Mouse (Mus musculus): ENCODE measurements around the gene Pick1. TPM values are rescaled to one million over a fixed set of nuclear protein-coding genes. Genes with fewer than 3 reads are reported as not detected.
"Not testable (repeated sequence)": the region's sequence is repeated elsewhere in the genome, so short reads cannot be mapped to it uniquely, and the experiment has no call there.

Gene Pick1
- total RNA-seq, 2 experiments from 2014 or later = 15.7 to 18.4 TPM

GRCm38 (mm10) chr15:79223641-79224040 is 5.3 kb upstream of the Pick1 start:
- no peak for DNase-seq (ENCODE audit: low spot score in 2 of 2)

GRCm38 (mm10) chr15:79224685-79225084 is 4.3 kb upstream of the Pick1 start:
- peak; percentile 87 to 90 for DNase-seq (ENCODE audit: low spot score in 2 of 2)

DNA sequence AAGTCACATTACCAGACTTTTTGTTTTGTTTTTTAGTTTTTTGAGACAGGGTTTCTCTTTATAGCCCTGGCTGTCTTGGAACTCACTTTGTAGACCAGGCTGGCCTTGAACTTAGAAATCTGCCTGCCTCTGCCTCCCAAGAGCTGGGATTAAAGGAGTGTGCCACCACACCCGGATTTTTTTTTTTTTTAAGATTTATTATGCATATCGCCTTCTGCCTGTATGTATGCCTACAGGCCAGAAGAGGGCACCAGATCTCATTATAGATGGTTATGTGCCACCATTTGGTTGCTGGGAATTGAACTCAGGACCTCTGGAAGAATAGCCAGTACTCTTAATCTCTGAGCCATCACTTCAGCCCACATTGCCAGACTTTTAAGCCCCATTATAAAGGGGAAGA is 3.2 kb upstream of the Pick1 start:
- DNase-seq (ENCODE audit: low spot score in 2 of 2) = not testable (repeated sequence)

GRCm38 (mm10) chr15:79235268-79235667 is 6.3 kb downstream of the Pick1 start:
- DNase-seq (ENCODE audit: low spot score in 2 of 2) = no peak

- DNase-seq (ENCODE audit: low spot score in 2 of 2) = no peak
Measured at GRCm38 (mm10) chr15:79238036-79238435, 9.1 kb downstream of the Pick1 start.

DNA sequence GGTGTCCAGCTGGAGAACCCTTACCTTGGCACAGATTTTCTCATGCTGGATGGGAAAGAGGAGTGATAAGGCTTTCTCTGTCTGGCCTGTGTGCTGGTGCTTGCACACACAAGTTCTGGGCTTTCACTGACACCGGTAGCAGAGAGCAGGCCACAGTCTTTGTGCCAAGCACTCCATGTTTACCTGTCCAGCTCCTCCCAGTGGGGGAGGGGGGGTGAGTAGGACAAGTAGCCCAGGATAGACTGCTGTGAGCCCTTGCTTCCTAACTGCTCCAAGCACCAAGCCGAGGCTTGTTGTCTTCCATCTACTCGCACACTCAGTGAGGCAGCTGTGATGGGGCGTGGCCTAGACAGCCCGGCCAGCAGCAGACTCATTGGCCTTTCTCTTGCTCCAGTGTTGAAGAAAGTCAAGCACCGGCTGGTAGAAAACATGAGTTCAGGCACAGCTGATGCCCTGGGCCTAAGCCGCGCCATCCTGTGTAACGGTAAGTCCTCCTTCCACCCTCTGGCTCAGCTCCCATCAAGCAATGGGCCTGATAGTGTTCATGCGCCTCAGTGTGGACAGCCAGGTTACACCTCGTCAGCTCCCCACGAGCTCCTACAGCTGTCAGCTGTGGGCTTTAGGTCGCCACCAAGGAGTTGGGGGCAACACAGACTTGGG is 13.7 kb downstream of the Pick1 start:
- DNase-seq (ENCODE audit: low spot score in 2 of 2) = no peak

DNA sequence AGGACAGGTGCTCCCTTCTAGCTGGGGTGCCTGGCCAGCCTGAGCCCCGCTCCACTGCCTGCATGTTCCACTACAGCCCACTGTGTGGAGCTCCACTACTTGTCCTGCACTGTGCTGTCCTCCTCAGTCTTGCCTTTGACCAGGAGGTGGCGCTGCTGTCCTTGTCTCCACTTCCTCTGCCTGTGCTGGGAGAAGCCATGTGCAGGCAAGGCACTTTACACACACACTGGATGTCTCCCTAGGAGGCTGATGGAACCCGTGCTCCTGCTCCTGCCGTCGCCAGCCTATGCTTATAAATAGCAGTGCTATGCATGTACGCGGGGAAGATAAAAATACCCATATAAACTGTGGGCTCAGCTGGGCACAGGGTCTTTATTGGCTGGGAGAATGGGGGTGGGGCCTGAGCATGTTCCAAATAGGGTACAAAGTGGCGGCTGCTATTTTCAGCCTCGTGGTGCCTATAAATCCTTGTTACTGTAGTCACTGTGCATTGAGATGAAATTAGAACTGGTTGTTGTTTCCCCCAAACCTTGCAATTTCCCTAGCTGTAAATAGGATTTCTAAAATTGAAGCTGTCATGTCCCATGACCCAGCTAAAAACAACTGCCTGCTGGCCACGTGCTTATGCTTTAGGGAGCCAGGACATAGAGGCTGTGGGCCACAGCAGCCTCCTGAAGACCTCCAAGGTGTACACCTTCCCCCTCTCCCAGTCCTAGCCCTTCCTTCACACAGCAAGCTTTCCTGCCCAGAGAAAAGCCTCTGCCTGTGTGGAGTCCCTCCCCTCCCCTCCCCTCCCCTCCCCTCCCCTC is 14.5 kb downstream of the Pick1 start:
- DNase-seq (ENCODE audit: low spot score in 2 of 2) = peak; percentile 92 to 95

GRCm38 (mm10) chr15:79244071-79244893 is 15.3 kb downstream of the Pick1 start:
- DNase-seq (ENCODE audit: low spot score in 2 of 2) = peak in 1 of 2 experiments; percentile 42

DNA sequence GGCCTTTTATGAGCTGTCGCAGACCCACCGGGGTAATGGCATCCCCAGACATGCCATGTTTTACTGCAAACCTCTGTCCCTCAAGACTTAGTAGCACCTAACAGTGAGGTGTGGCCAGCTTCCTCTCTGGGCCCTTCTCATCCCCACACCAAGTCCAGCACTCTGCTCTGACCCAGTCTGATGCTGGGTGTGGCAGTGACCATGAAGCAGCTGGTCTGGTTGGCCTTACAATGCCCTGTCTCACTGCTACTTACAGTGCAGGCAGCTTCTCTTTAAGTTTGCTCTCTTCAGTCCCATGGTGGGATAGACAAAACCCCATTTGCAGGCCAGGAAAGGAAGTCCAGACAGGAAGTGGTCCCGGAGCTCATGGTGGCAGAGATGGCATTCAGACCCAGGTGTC is 16.3 kb downstream of the Pick1 start:
- no peak for DNase-seq (ENCODE audit: low spot score in 2 of 2)

DNA sequence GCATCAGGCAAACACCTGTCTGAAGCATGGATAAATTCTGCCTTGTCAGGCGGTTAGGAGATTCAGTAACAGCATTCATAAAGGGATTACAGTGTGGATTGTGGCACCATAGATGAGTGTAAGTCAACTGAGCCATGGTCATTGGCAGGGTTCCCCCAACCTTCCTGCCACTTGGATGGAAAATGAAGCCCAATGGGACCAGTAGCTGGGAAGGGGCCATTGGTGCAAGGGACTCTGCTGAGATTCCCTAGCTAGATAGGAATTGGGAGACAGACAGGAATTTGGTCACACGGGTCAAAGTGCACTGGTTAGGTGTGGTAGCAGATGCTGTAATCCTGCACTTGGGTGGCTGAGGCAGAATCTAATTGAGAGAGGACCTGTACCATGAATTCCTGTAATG is 21.3 kb downstream of the Pick1 start:
- DNase-seq (ENCODE audit: low spot score in 2 of 2) = no peak

GRCm38 (mm10) chr15:79251168-79251567 is 22.2 kb downstream of the Pick1 start:
- DNase-seq (ENCODE audit: low spot score in 2 of 2) = no peak

GRCm38 (mm10) chr15:79251781-79252491 is 23.0 kb downstream of the Pick1 start:
- DNase-seq (ENCODE audit: low spot score in 2 of 2) = no peak

DNA sequence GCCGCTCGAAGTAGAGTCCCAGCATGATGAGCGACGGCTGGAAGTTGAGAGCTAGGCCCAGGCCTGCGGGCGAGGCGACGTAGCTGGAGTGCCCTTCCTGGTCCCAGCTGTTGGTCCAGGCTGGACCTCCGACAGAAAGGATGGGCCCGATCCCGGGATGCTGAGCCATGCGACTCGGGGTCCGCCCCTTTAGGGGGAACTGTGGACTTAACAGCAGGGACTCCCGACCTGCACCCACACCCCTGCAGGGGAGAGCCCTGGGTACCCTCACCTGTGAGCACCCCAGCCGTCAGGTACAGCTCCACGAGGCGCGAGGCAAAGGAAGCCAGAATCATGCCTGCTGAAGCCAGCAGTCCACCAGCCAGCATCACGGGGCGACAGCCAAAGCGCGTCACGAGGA is 23.6 kb downstream of the Pick1 start:
- DNase-seq (ENCODE audit: low spot score in 2 of 2) = no peak

GRCm38 (mm10) chr15:79254661-79255060 is 25.7 kb downstream of the Pick1 start, which contains the start of gene Slc16a8:
Gene Slc16a8 (minus strand): TSS chr15:79254761.
- no peak for DNase-seq (ENCODE audit: low spot score in 2 of 2)

GRCm38 (mm10) chr15:79258521-79258920 is 29.5 kb downstream of the Pick1 start:
- DNase-seq (ENCODE audit: low spot score in 2 of 2) = no peak

DNA sequence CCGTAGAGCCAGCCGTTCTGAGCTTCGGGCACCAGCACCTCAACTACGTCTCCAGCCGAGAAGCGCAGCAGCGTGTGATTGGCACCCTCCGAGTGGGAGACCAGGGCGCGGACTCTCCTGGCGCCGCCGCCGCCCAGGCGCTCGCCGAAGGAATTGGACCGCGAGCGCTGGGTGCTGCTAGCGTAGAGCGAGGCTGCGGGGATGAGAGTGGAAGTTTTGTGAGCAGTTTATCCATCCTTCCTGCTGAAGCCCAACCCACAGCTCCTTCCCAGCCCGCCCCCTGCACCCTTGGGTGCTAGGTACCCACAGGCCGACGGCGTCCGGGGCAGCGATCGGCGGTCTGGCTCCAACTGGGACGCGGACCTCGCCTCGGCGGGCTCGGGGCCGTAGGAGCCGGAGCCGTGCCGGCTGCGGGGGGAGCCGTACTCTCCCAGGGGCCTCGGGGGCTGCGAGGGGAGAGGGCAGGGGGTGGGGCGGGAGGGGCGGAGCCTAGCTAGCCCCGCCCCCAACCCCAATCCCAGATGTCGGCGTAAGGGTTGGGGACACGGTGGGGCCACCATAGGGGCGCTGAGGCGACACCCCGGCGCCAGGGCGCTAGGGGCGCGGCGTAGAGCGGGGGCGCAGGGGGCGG is 32.2 kb downstream of the Pick1 start:
- no peak for DNase-seq (ENCODE audit: low spot score in 2 of 2)

DNA sequence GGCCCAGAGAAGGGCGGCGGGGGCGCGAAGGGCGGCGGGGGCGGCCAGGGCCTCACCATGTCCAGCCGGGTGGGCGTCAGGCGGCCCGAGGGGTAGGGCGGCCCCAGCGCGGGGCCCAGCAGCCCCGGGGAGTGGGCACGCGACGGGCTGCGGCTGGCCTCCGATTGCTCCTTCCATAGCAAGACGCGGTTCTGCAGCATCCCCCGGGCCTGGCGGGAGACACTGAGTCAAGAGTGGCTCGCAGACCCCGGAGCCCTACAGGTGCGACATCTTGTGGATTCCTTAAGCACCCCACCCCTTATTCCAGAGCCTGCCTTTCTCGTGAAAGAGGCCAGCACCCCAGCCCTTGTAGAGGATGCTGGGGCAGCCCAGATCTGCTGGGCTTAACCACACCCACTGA is 32.8 kb downstream of the Pick1 start:
- no peak for DNase-seq (ENCODE audit: low spot score in 2 of 2)

DNA sequence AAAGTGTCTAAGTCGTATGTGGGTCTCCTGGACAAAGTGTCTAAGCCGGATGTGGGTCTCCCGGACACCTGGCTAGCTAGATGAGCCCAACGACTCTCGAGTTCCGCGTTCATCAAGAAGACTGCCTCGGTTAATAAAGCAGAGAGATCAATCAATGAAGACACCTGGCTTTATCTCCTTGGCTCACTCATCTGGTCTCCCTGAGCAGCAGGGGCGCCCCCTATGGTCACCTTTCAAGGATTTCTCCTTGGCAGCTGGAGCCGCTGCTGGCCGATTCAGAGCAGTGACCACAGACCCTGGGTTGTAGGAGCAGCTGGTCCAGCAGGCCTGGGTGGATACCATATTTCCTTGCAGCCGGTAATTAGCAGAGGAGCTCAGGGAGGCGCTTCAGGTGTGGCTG is 33.4 kb downstream of the Pick1 start:
- peak in 1 of 2 experiments; percentile 47 for DNase-seq (ENCODE audit: low spot score in 2 of 2)

GRCm38 (mm10) chr15:79262786-79263309 is 33.9 kb downstream of the Pick1 start:
- no peak for DNase-seq (ENCODE audit: low spot score in 2 of 2)

GRCm38 (mm10) chr15:79263726-79264125 is 34.8 kb downstream of the Pick1 start:
- DNase-seq (ENCODE audit: low spot score in 2 of 2) = no peak

Data from adrenal gland, adult 18-20 months (tissue).